In the genomic region with DNA sequence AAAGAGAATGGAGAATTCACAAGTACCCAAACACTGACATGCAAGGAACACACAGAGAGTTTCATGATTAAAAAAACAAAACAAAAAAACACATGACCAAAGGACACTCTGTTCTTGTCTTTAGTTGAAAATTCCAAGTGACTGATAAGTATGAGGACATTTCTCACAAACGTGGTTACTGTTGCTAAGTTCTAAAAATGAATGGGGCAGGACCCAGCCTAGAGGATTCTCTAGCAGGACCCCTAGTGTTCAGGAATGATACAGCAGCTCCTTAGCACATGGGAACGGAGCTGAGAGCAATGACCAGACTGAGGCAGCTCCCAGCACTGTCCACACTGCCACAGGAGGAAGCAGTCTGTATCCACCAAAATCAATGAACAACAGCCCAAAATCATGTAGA, we compare ENCODE assay signal across 8 mouse cellular contexts. TPM values are rescaled to one million over a fixed set of nuclear protein-coding genes. Genes with fewer than 3 reads are reported as not detected.
DNase-seq lines count a peak whose midpoint lies in the region; ATAC-seq lines count a peak whose summit lies in the region.

No protein-coding gene starts in this region.

- DNase-seq in limb, embryonic 11.5 days (ENCODE audit: low spot score): peak; percentile 41
- DNase-seq in limb, embryonic 10.5 days (ENCODE audit: low spot score): no peak
- DNase-seq in R1 (ENCODE audit: low read depth, low spot score): peak; percentile 76
- peak; percentile 23 for DNase-seq in embryo, embryonic 9.5 days (ENCODE audit: extremely low spot score)
- DNase-seq in heart, postnatal 10 days: peak; percentile 83 to 86
- DNase-seq in left cerebral cortex, postnatal 10 days (ENCODE audit: extremely low spot score in 1 of 2, low spot score in 2 of 2): peak; percentile 39 to 66
- no peak for DNase-seq in urinary bladder, adult 2 months (ENCODE audit: low spot score)

- WGBS in limb, embryonic 11.5 days: 34% methylated on average over 2 of the region's 2 CpGs
- 32% methylated on average over 2 of the region's 2 CpGs for WGBS in limb, embryonic 10.5 days
- 29% methylated on average over 2 of the region's 2 CpGs for WGBS in neural tube, embryonic 13.5 days

- no peak overlapping the region for H3K4me2 ChIP-seq in limb, embryonic 11.5 days (ENCODE audit: low read depth, severe bottlenecking)
- no peak overlapping the region for H3K4me2 ChIP-seq in neural tube, embryonic 13.5 days

- H3K27me3 ChIP-seq in limb, embryonic 11.5 days (ENCODE audit: control insufficient read depth, insufficient read depth, low read length): no peaks in the 10 kb centered on the region
- no peaks in the 10 kb centered on the region for H3K27me3 ChIP-seq in limb, embryonic 10.5 days (ENCODE audit: low read depth, poor library complexity, severe bottlenecking)
- H3K27me3 ChIP-seq in neural tube, embryonic 13.5 days: no peaks in the 10 kb centered on the region

- intact Hi-C loops in heart, postnatal 10 days (cut with DNase I): loop anchor here (5.0 kb wide), 1 partner anchor 142 kb away; no protein-coding TSS in a partner anchor
- intact Hi-C loops in left cerebral cortex, postnatal 10 days (cut with DNase I): no loop called here

- no peak overlapping the region for H3K27ac ChIP-seq in limb, embryonic 11.5 days (replicated peaks; ENCODE audit: low read depth, low read length)
- no peak overlapping the region for H3K27ac ChIP-seq in limb, embryonic 10.5 days
- H3K27ac ChIP-seq in neural tube, embryonic 13.5 days (replicated peaks): no peak overlapping the region

- no peaks in the 10 kb centered on the region for H3K9me3 ChIP-seq in limb, embryonic 11.5 days (ENCODE audit: control insufficient read depth, low read length)
- H3K9me3 ChIP-seq in limb, embryonic 10.5 days (replicated peaks): no peaks in the 10 kb centered on the region
- H3K9me3 ChIP-seq in neural tube, embryonic 13.5 days: no peaks in the 10 kb centered on the region

- H3K9ac ChIP-seq in limb, embryonic 11.5 days (ENCODE audit: low read length): no peak overlapping the region
- H3K9ac ChIP-seq in neural tube, embryonic 13.5 days: no peak overlapping the region

- no peaks in the 10 kb centered on the region for H3K36me3 ChIP-seq in limb, embryonic 11.5 days (ENCODE audit: control insufficient read depth, insufficient read depth, low read length)
- no peaks in the 10 kb centered on the region for H3K36me3 ChIP-seq in limb, embryonic 10.5 days
- H3K36me3 ChIP-seq in neural tube, embryonic 13.5 days: no peaks in the 10 kb centered on the region

- no peak for ATAC-seq in limb, embryonic 11.5 days (ENCODE audit: insufficient number of reproducible peaks, low FRiP score, low TSS enrichment, low read depth)
- peak; percentile 27; the same call in 1 of the 2 replicates for ATAC-seq in neural tube, embryonic 13.5 days (ENCODE audit: low read depth)

- H3K4me3 ChIP-seq in limb, embryonic 11.5 days (ENCODE audit: low read depth, low read length): no peak overlapping the region
- no peak overlapping the region for H3K4me3 ChIP-seq in limb, embryonic 10.5 days
- H3K4me3 ChIP-seq in neural tube, embryonic 13.5 days: no peak overlapping the region

- no peaks in the 10 kb centered on the region for H3K4me1 ChIP-seq in limb, embryonic 11.5 days (ENCODE audit: control insufficient read depth, insufficient read depth, low read length)
- H3K4me1 ChIP-seq in limb, embryonic 10.5 days: no peaks in the 10 kb centered on the region
- H3K4me1 ChIP-seq in neural tube, embryonic 13.5 days (replicated peaks): no peaks in the 10 kb centered on the region

RNA-seq across cellular contexts. Expression of a gene that starts 26.6 kb away (rescaled TPM):
- polyA plus RNA-seq in limb, embryonic 11.5 days (2014; fragmentation: Nextera tagmentation; extraction: Ambion mirVana): 29.4 and 32.0 TPM in 2 replicates
- 23.3 and 33.1 TPM in 2 replicates for polyA plus RNA-seq in limb, embryonic 10.5 days (2016; fragmentation: Nextera tagmentation; extraction: Ambion mirVana)
- total RNA-seq in heart, postnatal 10 days (2021): 10 to 100 TPM in 1 of 2 experiments, 1 to 10 TPM in 1; 4.5 to 10.9 TPM
- 10 to 100 TPM; 47.6 to 52.3 TPM for total RNA-seq in left cerebral cortex, postnatal 10 days (2021)
- polyA plus RNA-seq in neural tube, embryonic 13.5 days (2015; fragmentation: Nextera tagmentation; extraction: Ambion mirVana): 25.4 and 26.6 TPM in 2 replicates
- polyA plus RNA-seq in urinary bladder, adult 2 months (2012; rRNA removed): 15.1 and 23.3 TPM in 2 replicates

Comparison
In these comparisons a context has a peak if more than half of its experiments do, and no peak if none do; other contexts are left out.
1. DNase-seq: peak in limb, embryonic 11.5 days (single experiment), R1 (single experiment), embryo, embryonic 9.5 days (single experiment), heart, postnatal 10 days (2 of 2) and left cerebral cortex, postnatal 10 days (2 of 2); none in limb, embryonic 10.5 days (single experiment) and urinary bladder, adult 2 months (single experiment).